Mouse (Mus musculus) G1E (cell line): ENCODE results near the gene Tjp1.

Experiments used
- CTCF ChIP-seq: IDR thresholded peaks from 2 replicates; pipeline ENCODE4 v1.5.1; 2012; ENCODE audit warnings: low read depth, low read length, inconsistent platforms, mixed read lengths
- GATA2 ChIP-seq: IDR thresholded peaks from 2 replicates; pipeline ENCODE4 v1.6.1; 2012; ENCODE audit warnings: low read depth, low read length, inconsistent platforms, borderline replicate concordance

GRCm38 (mm10) chr7:65392986-65393385, 134.6 kb downstream of the Tjp1 start:
- TF ChIP-seq GATA2 = no peak
- TF ChIP-seq CTCF = no peak
